Mouse (Mus musculus): Measurements from ENCODE around the gene Zfp184.

Zfp184 gene

GRCm38 (mm10) chr13:21923417-21923816, 21.5 kb upstream of the Zfp184 start:
- DNase-seq: no peak

GRCm38 (mm10) chr13:21924734-21925335, 20.1 kb upstream of the Zfp184 start:
- no peak for DNase-seq

GRCm38 (mm10) chr13:21930981-21931380, 13.9 kb upstream of the Zfp184 start:
- no peak for DNase-seq

GRCm38 (mm10) chr13:21931740-21932139, 13.2 kb upstream of the Zfp184 start:
- no peak for DNase-seq

GRCm38 (mm10) chr13:21933626-21934548, 11.0 kb upstream of the Zfp184 start:
- no peak for DNase-seq

- DNase-seq: peak; percentile 27
Measured at GRCm38 (mm10) chr13:21934982-21935791, 9.7 kb upstream of the Zfp184 start.

GRCm38 (mm10) chr13:21935833-21936232, 9.1 kb upstream of the Zfp184 start:
- no peak for DNase-seq

- no peak for DNase-seq
Measured at GRCm38 (mm10) chr13:21936968-21937367, 7.9 kb upstream of the Zfp184 start.

GRCm38 (mm10) chr13:21940213-21940612, 4.7 kb upstream of the Zfp184 start:
- peak; percentile 77 for DNase-seq

GRCm38 (mm10) chr13:21940811-21941321, 4.0 kb upstream of the Zfp184 start:
- DNase-seq: peak; percentile 80

GRCm38 (mm10) chr13:21943644-21944043, 1.2 kb upstream of the Zfp184 start:
- DNase-seq: no peak

GRCm38 (mm10) chr13:21944592-21944925, 335 bp upstream of the Zfp184 start:
- no peak for DNase-seq

GRCm38 (mm10) chr13:21969269-21969668, 24.4 kb downstream of the Zfp184 start:
- DNase-seq: no peak

- DNase-seq: no peak
Measured at GRCm38 (mm10) chr13:21969816-21970215, 24.9 kb downstream of the Zfp184 start.

GRCm38 (mm10) chr13:21971641-21972040, 26.7 kb downstream of the Zfp184 start:
- no peak for DNase-seq

GRCm38 (mm10) chr13:21974221-21974725, 29.4 kb downstream of the Zfp184 start:
- peak; percentile 88 for DNase-seq

GRCm38 (mm10) chr13:21974726-21975473, 30.0 kb downstream of the Zfp184 start:
- DNase-seq: peak; percentile 73

GRCm38 (mm10) chr13:21980981-21981802, 36.3 kb downstream of the Zfp184 start, which contains the start of gene Pom121l2:
Gene Pom121l2, plus strand, starts transcription at chr13:21981194.
- peak; percentile 33 for DNase-seq

GRCm38 (mm10) chr13:21981803-21982193, 36.9 kb downstream of the Zfp184 start:
- DNase-seq: no peak

- no peak for DNase-seq
Measured at GRCm38 (mm10) chr13:21984486-21984885, 39.6 kb downstream of the Zfp184 start.

- no peak for DNase-seq
Measured at GRCm38 (mm10) chr13:21992550-21992949, 47.7 kb downstream of the Zfp184 start.
